Mouse (Mus musculus) bone marrow, adult 2 months (tissue): ENCODE results near the gene Atp1a2. TPM values are rescaled to one million over a fixed set of nuclear protein-coding genes. Genes with fewer than 3 reads are reported as not detected.
A peak's percentile ranks its signal among the peaks of the same experiment; 100 is the strongest.

ENCODE experiments used
- H3K27ac ChIP-seq: fragments of 200-500 bp; 2 replicates; pipeline ENCODE4 v1.5.1; 2012; ENCODE audit warnings: low read depth, mild to moderate bottlenecking, control low read depth, inconsistent platforms, low read length; ENCODE audit not compliant: control insufficient read depth, poor library complexity, insufficient read depth
- H3K4me1 ChIP-seq: fragments of 200-500 bp; 2 replicates; pipeline ENCODE4 v1.6.1; 2011; ENCODE audit warnings: low read length; ENCODE audit not compliant: control insufficient read depth, insufficient read depth
- H3K4me3 ChIP-seq: fragments of 200-500 bp; replicated peaks from 2 replicates; pipeline ENCODE3; 2011; ENCODE audit warnings: mild to moderate bottlenecking, low read depth, low read length, control low read depth; ENCODE audit not compliant: control insufficient read depth
- CTCF ChIP-seq: fragments of 200-500 bp; IDR thresholded peaks from 2 replicates; pipeline ENCODE4 v1.5.1; 2011; ENCODE audit warnings: low read length, control low read depth; ENCODE audit not compliant: control insufficient read depth, insufficient read depth
- POLR2A ChIP-seq: fragments of 200-500 bp; IDR thresholded peaks from 2 replicates; pipeline ENCODE4 v1.6.1; 2011; ENCODE audit warnings: low read depth, mild to moderate bottlenecking, control low read depth, low read length, borderline replicate concordance; ENCODE audit not compliant: control insufficient read depth
- WGBS: fragments of 180-500 bp; shearing (Covaris S2); methylation state at CpG from one replicate; pipeline ENCODE4 v1.1.7; 2018; 5-methylcytosine and 5-hydroxymethylcytosine counted together
- polyA plus RNA-seq: library from polyadenylated mRNA; stranded (reverse); fragments of >200 nt; gene quantifications from 2 replicates; pipeline ENCODE4 v1.2.4, GENCODE M21; 2011; ENCODE audit warnings: low replicate concordance; ENCODE audit not compliant: missing spikeins, insufficient read depth, insufficient read length

Gene Atp1a2
- polyA plus RNA-seq, 1 experiment = 2.9 TPM

- 63% methylated on average over 3 of the region's 3 CpGs for WGBS
- no peak overlapping the region for H3K27ac ChIP-seq
- no peak overlapping the region for H3K4me3 ChIP-seq
- TF ChIP-seq CTCF = no peak
- TF ChIP-seq POLR2A = no peak
- H3K4me1 ChIP-seq = peaks cover 2% of the 10 kb centered on the region
Measured at GRCm38 (mm10) chr1:172328041-172328440, 30.2 kb upstream of the Atp1a2 start.

GRCm38 (mm10) chr1:172327206-172328001 lies 29.5 kb upstream of the Atp1a2 start:
- Histone ChIP-seq H3K27ac (no peak overlapping the region), H3K4me1 (peaks cover 2% of the 10 kb centered on the region), H3K4me3 (no peak overlapping the region)
- 59% methylated on average over 16 of the region's 16 CpGs for WGBS
- TF ChIP-seq POLR2A = no peak
- TF ChIP-seq CTCF = no peak

GRCm38 (mm10) chr1:172326684-172327083 lies 28.8 kb upstream of the Atp1a2 start:
- TF ChIP-seq POLR2A = no peak
- TF ChIP-seq CTCF = no peak
- Histone ChIP-seq H3K4me3 (no peak overlapping the region), H3K4me1 (peaks cover 2% of the 10 kb centered on the region), H3K27ac (no peak overlapping the region)
- 52% methylated on average over 11 of the region's 11 CpGs for WGBS

- 21% methylated on average over 94 of the region's 94 CpGs for WGBS
Measured at GRCm38 (mm10) chr1:172325680-172326535, 28.0 kb upstream of the Atp1a2 start.

GRCm38 (mm10) chr1:172324725-172325124 lies 26.9 kb upstream of the Atp1a2 start:
- H3K4me3 ChIP-seq = no peak overlapping the region
- peaks cover 1% of the 10 kb centered on the region; the same call in 1 of the 2 replicates for H3K4me1 ChIP-seq
- TF ChIP-seq POLR2A (no peak), CTCF (peak; percentile 95)
- 23% methylated on average over 7 of the region's 7 CpGs for WGBS
- no peak overlapping the region for H3K27ac ChIP-seq

More at GRCm38 (mm10) chr1:172325680-172326535, 28.0 kb upstream of the Atp1a2 start:
- H3K4me3 ChIP-seq = peak overlapping the region; percentile 45
- TF ChIP-seq CTCF (peak; percentile 85), POLR2A (no peak; the same call in 1 of the 2 replicates)
- no peak overlapping the region for H3K27ac ChIP-seq
- H3K4me1 ChIP-seq = peaks cover 1% of the 10 kb centered on the region; the same call in 1 of the 2 replicates

GRCm38 (mm10) chr1:172323801-172324359 lies 26.0 kb upstream of the Atp1a2 start:
- 67% methylated on average over 6 of the region's 6 CpGs for WGBS
- H3K4me1 ChIP-seq = peaks cover 1% of the 10 kb centered on the region; the same call in 1 of the 2 replicates
- H3K27ac ChIP-seq = no peak overlapping the region
- no peak overlapping the region for H3K4me3 ChIP-seq
- TF ChIP-seq POLR2A (no peak), CTCF (no peak)

- WGBS = 76% methylated on average over 5 of the region's 5 CpGs
- Histone ChIP-seq H3K27ac (no peak overlapping the region), H3K4me3 (no peak overlapping the region), H3K4me1 (peaks cover 1% of the 10 kb centered on the region; the same call in 1 of the 2 replicates)
- no peak for TF ChIP-seq POLR2A
Measured at GRCm38 (mm10) chr1:172323298-172323697, 25.4 kb upstream of the Atp1a2 start.

- 80% methylated on average over 13 of the region's 13 CpGs for WGBS
- Histone ChIP-seq H3K4me3 (no peak overlapping the region), H3K27ac (no peak overlapping the region), H3K4me1 (peaks cover 1% of the 10 kb centered on the region; the same call in 1 of the 2 replicates)
- TF ChIP-seq POLR2A = no peak
- TF ChIP-seq CTCF = no peak
Measured at GRCm38 (mm10) chr1:172322725-172323124, 24.9 kb upstream of the Atp1a2 start.
